Mouse (Mus musculus) v-Abl transformed pro-B cells (cell line): ENCODE data around the gene Mrps11.

Experiments used
- in situ Hi-C, 2 experiments: fragments of 400-800 bp; cut with MboI; formaldehyde crosslinking; loops; one replicate each; pipeline ENCODE4 v1.15.1; 2025; ENCODE audit not compliant: unreplicated experiment in 2 of 2

Gene Mrps11

GRCm38 (mm10) chr7:78791359-78792222 lies 8.7 kb downstream of the Mrps11 start:
- in situ Hi-C loops = loop anchor here (5.0 to 25.0 kb wide), 7 partner anchors 53 to 571 kb away; partner anchors contain the start of gene Det1 (in 1 of the 2)

- in situ Hi-C loops = loop anchor here (5.0 to 25.0 kb wide), 7 partner anchors 51 to 568 kb away; partner anchors contain the start of gene Det1 (in 1 of the 2)
These were observed 11.1 kb downstream of the Mrps11 start for GRCm38 (mm10) chr7:78793895-78794570.

GRCm38 (mm10) chr7:78794571-78795092 lies 11.7 kb downstream of the Mrps11 start:
- in situ Hi-C loops = loop anchor here (5.0 to 25.0 kb wide), 7 partner anchors 50 to 568 kb away; partner anchors contain the start of gene Det1 (in 1 of the 2)

- in situ Hi-C loops = loop anchor here (10.0 to 25.0 kb wide), 4 partner anchors 48 to 566 kb away; partner anchors contain the start of gene Det1 (in 1 of the 2)
These were observed 13.7 kb downstream of the Mrps11 start for GRCm38 (mm10) chr7:78796624-78797023.

- in situ Hi-C loops = loop anchor here (10.0 to 25.0 kb wide), 4 partner anchors 47 to 564 kb away; partner anchors contain the start of gene Det1 (in 1 of the 2)
These were observed 15.0 kb downstream of the Mrps11 start for GRCm38 (mm10) chr7:78797843-78798455.

- in situ Hi-C loops = loop anchor here (10.0 to 25.0 kb wide), 5 partner anchors 45 to 562 kb away; partner anchors contain the start of gene Det1 (in 1 of the 2)
These were observed 17.0 kb downstream of the Mrps11 start for GRCm38 (mm10) chr7:78799730-78800496.

GRCm38 (mm10) chr7:78803841-78804240 lies 20.9 kb downstream of the Mrps11 start:
- in situ Hi-C loops = loop anchor here in 1 of 2 experiments (10.0 kb wide), 1 partner anchor 421 kb away; no protein-coding TSS in a partner anchor

GRCm38 (mm10) chr7:78807192-78807591 lies 24.3 kb downstream of the Mrps11 start:
- in situ Hi-C loops = loop anchor here in 1 of 2 experiments (10.0 kb wide), 1 partner anchor 418 kb away; no protein-coding TSS in a partner anchor

GRCm38 (mm10) chr7:78813791-78814190 lies 30.9 kb downstream of the Mrps11 start:
- in situ Hi-C loops = no loop called here

- in situ Hi-C loops = no loop called here
These were observed 31.8 kb downstream of the Mrps11 start for GRCm38 (mm10) chr7:78814766-78815165.

GRCm38 (mm10) chr7:78818336-78818735 lies 35.4 kb downstream of the Mrps11 start:
- in situ Hi-C loops = no loop called here

GRCm38 (mm10) chr7:78826682-78827385 lies 43.9 kb downstream of the Mrps11 start:
- in situ Hi-C loops = no loop called here

GRCm38 (mm10) chr7:78827749-78828362 lies 44.9 kb downstream of the Mrps11 start:
- in situ Hi-C loops = no loop called here

- in situ Hi-C loops = no loop called here
These were observed 52.7 kb downstream of the Mrps11 start for GRCm38 (mm10) chr7:78835656-78836055.

- in situ Hi-C loops = no loop called here
These were observed 54.3 kb downstream of the Mrps11 start for GRCm38 (mm10) chr7:78837250-78837649.

GRCm38 (mm10) chr7:78841601-78842000 lies 58.7 kb downstream of the Mrps11 start:
- in situ Hi-C loops = loop anchor here in 1 of 2 experiments (10.0 kb wide), 2 partner anchors 47 to 53 kb away; partner anchors contain the start of gene Aen
